Mouse (Mus musculus) CH12.LX (cell line): ENCODE data around the gene Apom. TPM values are rescaled to one million over a fixed set of nuclear protein-coding genes. Genes with fewer than 3 reads are reported as not detected.

ENCODE experiments used
- DNase-seq: peaks from one replicate; pipeline ENCODE4 v3.0.0-alpha.2; 2013; ENCODE audit errors: extremely low read depth
- H3K27ac ChIP-seq: 2 replicates; pipeline ENCODE4 v1.5.1; 2012; ENCODE audit warnings: low read depth, mild to moderate bottlenecking, control low read depth, moderate library complexity; ENCODE audit not compliant: insufficient read depth
- H3K27me3 ChIP-seq: replicated peaks from 2 replicates; pipeline ENCODE3; 2012; ENCODE audit warnings: inconsistent platforms
- H3K36me3 ChIP-seq, 2 experiments: replicated peaks in 1 of 2; 2 replicates each; pipeline versions ENCODE3 to v1.6.1; 2012; ENCODE audit warnings: inconsistent platforms in 1 of 2, low read length in 1 of 2, mild to moderate bottlenecking in 1 of 2, mixed read lengths in 1 of 2, moderate library complexity in 1 of 2; ENCODE audit not compliant: control insufficient read depth in 1 of 2, insufficient read depth in 1 of 2
- H3K4me1 ChIP-seq, 2 experiments: 2 replicates each; pipeline ENCODE4 v1.6.1; 2012; ENCODE audit warnings: inconsistent platforms in 1 of 2, moderate library complexity in 1 of 2; ENCODE audit not compliant: insufficient read depth in 2 of 2, control insufficient read depth in 1 of 2
- H3K4me2 ChIP-seq: 2 replicates; pipeline ENCODE4 v1.6.1; 2012; ENCODE audit warnings: low read depth, mild to moderate bottlenecking, control low read depth; ENCODE audit not compliant: poor library complexity, insufficient read depth, severe bottlenecking
- H3K4me3 ChIP-seq, 3 experiments: fragments of 150-350 bp in 1 of 3; sonication (generic) in 1 of 3; replicated peaks in 1 of 3; 2 replicates each; pipeline versions ENCODE3 to v1.5.1; 2011 to 2012; ENCODE audit warnings: low read depth in 2 of 3, low read length in 2 of 3, mild to moderate bottlenecking in 2 of 3, moderate library complexity in 2 of 3, control low read depth in 1 of 3, improper control_type of control experiment in 1 of 3, inconsistent platforms in 1 of 3, mixed read lengths in 1 of 3; ENCODE audit not compliant: poor library complexity in 1 of 3
- H3K79me2 ChIP-seq: replicated peaks from 2 replicates; pipeline ENCODE4 v1.6.1; 2012; ENCODE audit warnings: mild to moderate bottlenecking, moderate library complexity; ENCODE audit not compliant: control insufficient read depth, poor library complexity, insufficient read depth, severe bottlenecking; ENCODE audit errors: extremely low read depth
- H3K9ac ChIP-seq: 2 replicates; pipeline ENCODE4 v1.6.1; 2012; ENCODE audit warnings: low read depth, mild to moderate bottlenecking, control low read depth, moderate library complexity; ENCODE audit not compliant: insufficient read depth
- H3K9me3 ChIP-seq: replicated peaks from 2 replicates; pipeline ENCODE3; 2012; ENCODE audit warnings: low read length, inconsistent platforms, mixed read lengths
- E2F4 ChIP-seq: IDR thresholded peaks from 2 replicates; pipeline ENCODE4 v1.6.1; 2011; ENCODE audit warnings: low read depth, low read length, improper control_type of control experiment; ENCODE audit not compliant: insufficient replicate concordance
- ELF1 ChIP-seq: IDR thresholded peaks from 2 replicates; pipeline ENCODE4 v1.6.1; 2014; ENCODE audit warnings: low read depth, mild to moderate bottlenecking, inconsistent platforms, low read length, improper control_type of control experiment
- EP300 ChIP-seq: IDR thresholded peaks from 2 replicates; pipeline ENCODE4 v1.6.1; 2011; ENCODE audit warnings: low read length, improper control_type of control experiment
- GABPA ChIP-seq: IDR thresholded peaks from 2 replicates; pipeline ENCODE4 v1.6.1; 2012; ENCODE audit warnings: low read depth, low read length, improper control_type of control experiment, inconsistent platforms; ENCODE audit not compliant: insufficient replicate concordance
- HCFC1 ChIP-seq: IDR thresholded peaks from 2 replicates; pipeline ENCODE4 v1.6.1; 2012; ENCODE audit warnings: low read depth, mild to moderate bottlenecking, inconsistent platforms, low read length, improper control_type of control experiment
- IRF4 ChIP-seq: IDR thresholded peaks from 2 replicates; pipeline ENCODE4 v1.6.1; 2014; ENCODE audit warnings: low read depth, mild to moderate bottlenecking, inconsistent platforms, low read length, improper control_type of control experiment
- JUND ChIP-seq: conservative IDR thresholded peaks from 2 replicates; pipeline ENCODE4 v1.6.1; 2011; ENCODE audit warnings: low read depth, low read length, improper control_type of control experiment
- KAT2A ChIP-seq: IDR thresholded peaks from 2 replicates; pipeline ENCODE4 v1.6.1; 2012; ENCODE audit warnings: low read length, improper control_type of control experiment, inconsistent platforms; ENCODE audit not compliant: insufficient replicate concordance
- MAFK ChIP-seq: IDR thresholded peaks from 2 replicates; pipeline ENCODE4 v1.6.1; 2011; ENCODE audit warnings: low read length, improper control_type of control experiment; ENCODE audit not compliant: insufficient replicate concordance
- MAZ ChIP-seq: IDR thresholded peaks from 2 replicates; pipeline ENCODE4 v1.6.1; 2012; ENCODE audit warnings: low read depth, mild to moderate bottlenecking, inconsistent platforms, low read length, improper control_type of control experiment, moderate library complexity
- MYC ChIP-seq: IDR thresholded peaks from 2 replicates; pipeline ENCODE4 v1.6.1; 2011; ENCODE audit warnings: low read depth, mild to moderate bottlenecking, improper control_type of control experiment, low read length
- PAX5 ChIP-seq: IDR thresholded peaks from 2 replicates; pipeline ENCODE4 v1.6.1; 2012; ENCODE audit warnings: low read length, inconsistent platforms, mixed read lengths
- POLR2A ChIP-seq: IDR thresholded peaks from 2 replicates; pipeline ENCODE4 v1.6.1; 2011; ENCODE audit warnings: low read depth, mild to moderate bottlenecking, improper control_type of control experiment, low read length
- RAD21 ChIP-seq: IDR thresholded peaks from 2 replicates; pipeline ENCODE4 v1.6.1; 2011; ENCODE audit warnings: low read depth, mild to moderate bottlenecking, low read length, improper control_type of control experiment, moderate library complexity
- RCOR1 ChIP-seq: conservative IDR thresholded peaks from 2 replicates; pipeline ENCODE4 v1.6.1; 2012; ENCODE audit warnings: low read depth, mild to moderate bottlenecking, inconsistent platforms, low read length, improper control_type of control experiment
- SIN3A ChIP-seq: IDR thresholded peaks from 2 replicates; pipeline ENCODE4 v1.6.1; 2012; ENCODE audit warnings: low read length, improper control_type of control experiment, inconsistent platforms
- TCF12 ChIP-seq: IDR thresholded peaks from 2 replicates; pipeline ENCODE4 v1.6.1; 2014; ENCODE audit warnings: low read depth, mild to moderate bottlenecking, inconsistent platforms, low read length, improper control_type of control experiment
- USF2 ChIP-seq: conservative IDR thresholded peaks from 2 replicates; pipeline ENCODE4 v1.6.1; 2011; ENCODE audit warnings: low read depth, low read length, improper control_type of control experiment
- ZC3H11A ChIP-seq: IDR thresholded peaks from 2 replicates; pipeline ENCODE4 v1.6.1; 2012; ENCODE audit warnings: low read depth, mild to moderate bottlenecking, inconsistent platforms, low read length, improper control_type of control experiment
- ZKSCAN1 ChIP-seq: IDR thresholded peaks from 2 replicates; pipeline ENCODE4 v1.6.1; 2012; ENCODE audit warnings: low read depth, inconsistent platforms, low read length, improper control_type of control experiment, borderline replicate concordance
- ZNF384 ChIP-seq: IDR thresholded peaks from 2 replicates; pipeline ENCODE4 v1.6.1; 2012; ENCODE audit warnings: low read depth, low read length, improper control_type of control experiment, inconsistent platforms
- dilution Hi-C: fragments of 300-500 bp; cut with MboI; formaldehyde crosslinking; loops from 2 replicates; pipeline ENCODE4 v1.14.3; 2020; ENCODE audit warnings: low sequenced_read_pairs; ENCODE audit not compliant: extremely low pct_unique_long_range_greater_than_20kb, extremely low pct_ligation_motif_present
- in situ Hi-C: fragments of 300-500 bp; cut with MboI; formaldehyde crosslinking; loops from 3 replicates; pipeline ENCODE4 v1.14.3; 2019; ENCODE audit warnings: low sequenced_read_pairs, low pct_ligation_motif_present, low pct_unique_long_range_greater_than_20kb, mixed read lengths
- polyA plus RNA-seq: library from polyadenylated mRNA; unstranded; fragments of >175 nt; gene quantifications from 2 replicates; pipeline ENCODE4 v1.2.1, GENCODE M21; 2012; ENCODE audit warnings: low read depth; ENCODE audit not compliant: insufficient read length
- total RNA-seq, 2 experiments: library from RNA; depleted of rRNA; stranded (reverse); fragments of 300-350 nt in 1 of 2; fragments of >200 nt in 1 of 2; gene quantifications; 2 replicates each; pipeline ENCODE4 v1.2.3; 2012 to 2014

The Apom gene
- total and polyA plus RNA-seq, 3 experiments, result 0.39 TPM; not detected in 2

DNA sequence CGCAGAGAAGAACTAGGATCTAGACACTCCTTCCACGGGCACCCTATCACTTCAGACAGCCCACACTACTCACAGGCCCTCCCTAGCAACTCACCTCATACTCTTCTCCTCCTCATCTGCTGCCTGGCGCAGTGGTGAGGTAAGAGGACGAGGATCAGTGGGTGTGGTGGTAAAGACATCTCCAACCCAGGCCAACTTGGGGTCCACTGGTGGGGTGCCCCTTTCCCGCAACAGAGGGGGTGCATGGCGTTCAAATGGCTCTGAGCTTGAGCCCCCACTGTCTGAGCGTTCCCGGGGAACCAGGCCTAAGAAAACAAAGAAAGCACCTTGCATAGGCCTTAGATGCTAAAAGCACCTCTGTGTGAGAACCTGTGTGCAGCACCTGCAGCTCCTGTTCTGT is 25.4 kb upstream of the Apom start:
- Histone ChIP-seq H3K27ac (no peak overlapping the region), H3K36me3 (peaks cover 98 to 100% of the 10 kb centered on the region in 2 experiments), H3K4me1 (peaks cover 0 to 18% of the 10 kb centered on the region in 2 experiments; a peak in 2 of 4 replicates), H3K9ac (no peak overlapping the region), H3K9me3 (no peaks in the 10 kb centered on the region), H3K4me2 (no peak overlapping the region), H3K4me3 (no peak overlapping the region), H3K27me3 (no peaks in the 10 kb centered on the region), H3K79me2 (peaks cover 44% of the 10 kb centered on the region)
- no peak for TF ChIP-seq EP300
- no peak for TF ChIP-seq RAD21
- TF ChIP-seq GABPA, result no peak
- no peak for TF ChIP-seq MYC
- no peak for TF ChIP-seq E2F4
- no peak for TF ChIP-seq IRF4
- no peak for TF ChIP-seq TCF12
- TF ChIP-seq SIN3A, result no peak
- TF ChIP-seq ZKSCAN1, result no peak
- no peak for TF ChIP-seq POLR2A
- no peak for TF ChIP-seq ELF1
- no peak for TF ChIP-seq JUND
- no peak for TF ChIP-seq ZNF384
- no peak for TF ChIP-seq ZC3H11A
- no peak for TF ChIP-seq MAFK
- no peak for TF ChIP-seq RCOR1
- no peak for TF ChIP-seq PAX5
- no peak for TF ChIP-seq KAT2A
- dilution Hi-C loops, result no loop called here
- in situ Hi-C loops, result no loop called here
- no peak for DNase-seq

DNA sequence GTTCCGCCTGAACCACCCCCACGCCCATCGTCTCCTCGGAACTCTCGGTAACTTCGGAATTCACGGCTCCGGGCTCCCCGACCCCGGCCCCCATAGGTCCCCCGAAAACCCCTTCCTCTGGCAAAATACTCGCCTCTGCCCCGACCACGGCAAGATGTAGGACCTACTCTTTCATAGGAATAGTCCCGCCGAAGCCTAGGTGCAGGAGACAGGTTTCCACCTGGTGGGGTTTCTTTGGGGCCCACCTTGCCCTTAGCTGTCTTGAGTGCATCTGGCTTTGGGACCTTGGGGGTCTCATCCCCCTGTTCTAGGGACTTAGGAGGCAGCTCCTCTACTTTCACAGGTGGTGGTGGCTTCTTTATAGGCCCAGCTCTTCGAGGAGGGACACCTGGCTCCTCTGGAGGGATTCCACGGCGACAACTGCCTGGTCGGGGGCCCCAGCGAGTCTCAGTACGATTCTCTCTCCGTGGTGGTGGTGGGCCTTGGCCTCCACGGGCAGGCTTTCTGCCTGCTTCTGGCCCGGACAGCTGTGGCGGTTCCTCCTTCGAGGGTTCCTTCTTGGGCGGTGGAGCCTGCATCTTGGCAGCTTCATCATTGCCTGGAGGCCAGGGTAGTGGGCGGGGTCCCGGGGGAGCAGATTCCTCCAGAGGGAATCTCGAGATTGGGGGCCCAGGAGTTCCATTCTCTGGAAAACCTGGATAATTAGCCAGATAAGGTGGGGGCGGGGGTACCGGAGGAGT is 24.8 kb upstream of the Apom start:
- no peak for DNase-seq
- Histone ChIP-seq H3K4me1 (peaks cover 0 to 12% of the 10 kb centered on the region in 2 experiments; a peak in 2 of 4 replicates), H3K9me3 (no peaks in the 10 kb centered on the region), H3K27ac (no peak overlapping the region), H3K79me2 (peaks cover 37% of the 10 kb centered on the region), H3K9ac (no peak overlapping the region), H3K4me2 (no peak overlapping the region), H3K4me3 (no peak overlapping the region), H3K27me3 (no peaks in the 10 kb centered on the region), H3K36me3 (peaks cover 97 to 99% of the 10 kb centered on the region in 2 experiments)
- in situ Hi-C loops, result no loop called here
- dilution Hi-C loops, result no loop called here
- no peak for TF ChIP-seq PAX5
- no peak for TF ChIP-seq JUND
- no peak for TF ChIP-seq MAZ
- no peak for TF ChIP-seq EP300
- TF ChIP-seq HCFC1, result no peak
- TF ChIP-seq USF2, result no peak
